Mouse (Mus musculus): ENCODE data around the gene Numb.

- no peak for TF ChIP-seq CTCF (IDR thresholded peaks at IDR 0.05; ENCODE audit: low read depth, low read length)
- no peak for TF ChIP-seq GATA1 (IDR thresholded peaks at IDR 0.05; ENCODE audit: borderline replicate concordance, low read length)
- TF ChIP-seq TAL1 (conservative IDR thresholded peaks at IDR 0.05; ENCODE audit: low read depth, low read length): no peak
- TF ChIP-seq GATA2 (IDR thresholded peaks at IDR 0.05; ENCODE audit: borderline replicate concordance, low read depth, low read length): no peak
Measured at GRCm38 (mm10) chr12:83924332-83924731, 2.6 kb upstream of the Numb start.
